In genomic region chr4:104669406-104669805, GRCm38 (mm10) we compare ENCODE assay signal across 34 mouse cellular contexts.
"Had no signal": no experiment of that assay in that cellular context is flagged by ENCODE, and none has a peak within 500 bp of the region (broad histone marks: within the 10 kb centered on the region; RNA-seq: fewer than 3 reads in every experiment).

No protein-coding gene starts in this region.

- H3K27ac ChIP-seq: heart, embryonic 10.5 days; heart, embryonic 13.5 days; heart, embryonic 15.5 days; hindbrain, embryonic 10.5 days; hindbrain, embryonic 12.5 days; hindbrain, embryonic 13.5 days; hindbrain, embryonic 14.5 days; hindbrain, embryonic 15.5 days; hindbrain, postnatal 0 days; intestine, embryonic 15.5 days; kidney, embryonic 15.5 days; kidney, postnatal 0 days had no signal

- H3K27me3 ChIP-seq: heart, embryonic 13.5 days; heart, embryonic 15.5 days; hindbrain, embryonic 12.5 days; hindbrain, embryonic 13.5 days; hindbrain, embryonic 15.5 days; intestine, embryonic 15.5 days; kidney, embryonic 15.5 days had no signal

- H3K4me3 ChIP-seq: heart, embryonic 10.5 days; heart, embryonic 12.5 days; heart, embryonic 13.5 days; heart, embryonic 15.5 days; hindbrain, embryonic 10.5 days; hindbrain, embryonic 12.5 days; hindbrain, embryonic 13.5 days; hindbrain, embryonic 15.5 days; intestine, embryonic 15.5 days; kidney, embryonic 15.5 days; layer of hippocampus, adult 2 months had no signal

- H3K4me1 ChIP-seq: heart, embryonic 10.5 days; heart, embryonic 12.5 days; heart, embryonic 13.5 days; heart, embryonic 15.5 days; hindbrain, embryonic 12.5 days; intestine, embryonic 15.5 days; kidney, embryonic 15.5 days had no signal

- H3K9me3 ChIP-seq: heart, embryonic 10.5 days; heart, embryonic 12.5 days; heart, embryonic 13.5 days; heart, embryonic 15.5 days; hindbrain, embryonic 10.5 days; hindbrain, embryonic 12.5 days; hindbrain, embryonic 13.5 days; hindbrain, embryonic 15.5 days; intestine, embryonic 15.5 days; kidney, embryonic 15.5 days had no signal

- DNase-seq: heart, postnatal 10 days; heart, postnatal 14 days; heart, postnatal 36 days; heart, postnatal 4 days; kidney, adult 11 months; kidney, adult 18-20 months; kidney, adult 2 months; kidney, adult 8-10 months; kidney, adult 9 months; kidney, postnatal 10 days; kidney, postnatal 14 days; kidney, postnatal 25 days; kidney, postnatal 36 days; kidney, postnatal 4 days; layer of hippocampus, adult 9-11 months; layer of hippocampus, postnatal 36 days had no signal

- ATAC-seq: hindbrain, embryonic 16.5 days; hindbrain, postnatal 0 days; inflammation-experienced regulatory T-cells, adult 6 months; intestine, embryonic 15.5 days; intestine, embryonic 16.5 days; intestine, postnatal 0 days had no signal

- H3K36me3 ChIP-seq: heart, embryonic 10.5 days; heart, embryonic 12.5 days; heart, embryonic 13.5 days; heart, embryonic 15.5 days; hindbrain, embryonic 10.5 days; hindbrain, embryonic 12.5 days; hindbrain, embryonic 13.5 days; hindbrain, embryonic 15.5 days; intestine, embryonic 15.5 days; kidney, embryonic 15.5 days had no signal
